Mouse (Mus musculus) midbrain, embryonic 14.5 days (tissue): ENCODE data around the gene Prkag3. TPM values are rescaled to one million over a fixed set of nuclear protein-coding genes. Genes with fewer than 3 reads are reported as not detected.

Source experiments
- ATAC-seq: fragments of 200-750 bp; cut with Nextera tagmentation; 2 replicates; pipeline ENCODE4 v1.8.0; 2017; ENCODE audit warnings: moderate number of reproducible peaks, moderate library complexity; ENCODE audit not compliant: low FRiP score, low TSS enrichment
- DNase-seq: peaks from one replicate; pipeline ENCODE4 v3.0.0-alpha.2; 2015
- H3K27ac ChIP-seq: fragments of 300-500 bp; sonication (generic); replicated peaks from 2 replicates; pipeline ENCODE4 v1.5.1; 2014; ENCODE audit warnings: mild to moderate bottlenecking, low read depth, low read length, moderate library complexity
- H3K27me3 ChIP-seq: fragments of 300-500 bp; sonication (generic); 2 replicates; pipeline ENCODE4 v1.6.1; 2014; ENCODE audit warnings: low read length, control low read depth, mixed read lengths; ENCODE audit not compliant: control insufficient read depth, insufficient read depth
- H3K36me3 ChIP-seq: fragments of 300-500 bp; sonication (generic); 2 replicates; pipeline ENCODE4 v1.6.1; 2014; ENCODE audit warnings: low read length, control low read depth; ENCODE audit not compliant: control insufficient read depth, insufficient read depth
- H3K4me1 ChIP-seq: fragments of 300-500 bp; sonication (generic); 2 replicates; pipeline ENCODE4 v1.6.1; 2014; ENCODE audit warnings: mild to moderate bottlenecking, antibody characterized with exemption, low read length, control low read depth; ENCODE audit not compliant: control insufficient read depth, insufficient read depth
- H3K4me2 ChIP-seq: fragments of 300-500 bp; sonication (generic); 2 replicates; pipeline ENCODE4 v1.6.1; 2014; ENCODE audit warnings: mild to moderate bottlenecking, low read length, moderate library complexity
- H3K4me3 ChIP-seq: fragments of 300-500 bp; sonication (generic); replicated peaks from 2 replicates; pipeline ENCODE4 v1.5.1; 2014; ENCODE audit warnings: low read depth, low read length
- H3K9ac ChIP-seq: fragments of 300-500 bp; sonication (generic); replicated peaks from 2 replicates; pipeline ENCODE4 v1.6.1; 2014; ENCODE audit warnings: mild to moderate bottlenecking, low read length, moderate library complexity
- H3K9me3 ChIP-seq: fragments of 300-500 bp; sonication (generic); 2 replicates; pipeline ENCODE4 v1.6.1; 2016; ENCODE audit warnings: low read length, control low read depth, mixed read lengths; ENCODE audit not compliant: control insufficient read depth
- WGBS: fragments of 180-500 bp; shearing (Covaris S2); extraction: QIAGEN DNeasy Blood & Tissue Kit; methylation state at CpG from one replicate; pipeline ENCODE4 v1.1.7; 2014; 5-methylcytosine and 5-hydroxymethylcytosine counted together
- polyA plus RNA-seq: library from polyadenylated mRNA; unstranded; fragments of >200 nt; fragmentation: Nextera tagmentation; extraction: Ambion mirVana; gene quantifications from 2 replicates; pipeline ENCODE4 v1.2.1, GENCODE M21; 2014

Prkag3 gene
- polyA plus RNA-seq, 1 experiment from 2014 or later = not detected

- DNase-seq (no peak), ATAC-seq (no peak)
- Histone ChIP-seq H3K27ac (no peak overlapping the region), H3K4me1 (peaks cover 17% of the 10 kb centered on the region; the same call in 1 of the 2 replicates), H3K36me3 (no peaks in the 10 kb centered on the region), H3K9me3 (no peaks in the 10 kb centered on the region), H3K9ac (peak overlapping the region; percentile 39; the same call in 1 of the 2 replicates), H3K27me3 (peaks cover 80% of the 10 kb centered on the region), H3K4me2 (peak overlapping the region; percentile 84), H3K4me3 (peak overlapping the region; percentile 41)
- WGBS = under 1% methylated on average over 51 of the region's 51 CpGs
These were observed 23.1 kb upstream of the Prkag3 start for GRCm38 (mm10) chr1:74771931-74772620.

- Histone ChIP-seq H3K9me3 (no peaks in the 10 kb centered on the region), H3K4me1 (peaks cover 17% of the 10 kb centered on the region; the same call in 1 of the 2 replicates), H3K9ac (peak within 1 kb of the TSS; percentile 39; the same call in 1 of the 2 replicates), H3K4me3 (peak within 1 kb of the TSS; percentile 41), H3K4me2 (peak within 1 kb of the TSS; percentile 84), H3K27me3 (peaks cover 76% of the 10 kb centered on the region), H3K27ac (no peak within 1 kb of the TSS), H3K36me3 (no peaks in the 10 kb centered on the region)
- no peak for DNase-seq
- no peak for ATAC-seq
- 2% methylated on average over 7 of the region's 8 CpGs for WGBS
These were observed 22.7 kb upstream of the Prkag3 start, which contains the start of gene Wnt6 for GRCm38 (mm10) chr1:74771845-74771930. Gene Wnt6, plus strand, starts transcription at chr1:74771892.

- peak overlapping the region; percentile 84 for H3K4me2 ChIP-seq
- H3K4me3 ChIP-seq = peak overlapping the region; percentile 41
- H3K9me3 ChIP-seq = no peaks in the 10 kb centered on the region
- H3K4me1 ChIP-seq = peaks cover 17% of the 10 kb centered on the region; the same call in 1 of the 2 replicates
- H3K9ac ChIP-seq = peak overlapping the region; percentile 39; the same call in 1 of the 2 replicates
- ATAC-seq (0 out of 2 replicates have a peak, but pooled peaks have one; percentile 22), DNase-seq (no peak)
- no peaks in the 10 kb centered on the region for H3K36me3 ChIP-seq
- H3K27me3 ChIP-seq = peaks cover 74% of the 10 kb centered on the region
- H3K27ac ChIP-seq = no peak overlapping the region
- WGBS = 0% methylated on average over 18 of the region's 26 CpGs
These were observed 22.4 kb upstream of the Prkag3 start for GRCm38 (mm10) chr1:74771467-74771844.

- WGBS = 2% methylated on average over 35 of the region's 35 CpGs
- Histone ChIP-seq H3K27ac (no peak overlapping the region), H3K4me3 (peak overlapping the region; percentile 41), H3K27me3 (peaks cover 70% of the 10 kb centered on the region), H3K9me3 (no peaks in the 10 kb centered on the region), H3K4me1 (peaks cover 17% of the 10 kb centered on the region; the same call in 1 of the 2 replicates), H3K36me3 (no peaks in the 10 kb centered on the region), H3K4me2 (peak overlapping the region; percentile 84), H3K9ac (no peak overlapping the region)
- DNase-seq (no peak), ATAC-seq (no peak)
These were observed 21.9 kb upstream of the Prkag3 start for GRCm38 (mm10) chr1:74770727-74771466.

GRCm38 (mm10) chr1:74763081-74763480, 14.1 kb upstream of the Prkag3 start:
- 5% methylated on average over 6 of the region's 6 CpGs for WGBS
- Histone ChIP-seq H3K36me3 (no peaks in the 10 kb centered on the region), H3K27ac (no peak overlapping the region), H3K4me1 (no peaks in the 10 kb centered on the region), H3K27me3 (peaks cover 7% of the 10 kb centered on the region; the same call in 1 of the 2 replicates), H3K9ac (no peak overlapping the region), H3K4me3 (no peak overlapping the region), H3K4me2 (no peak overlapping the region), H3K9me3 (no peaks in the 10 kb centered on the region)
- DNase-seq = peak; percentile 85
- no peak for ATAC-seq

- no peaks in the 10 kb centered on the region for H3K4me1 ChIP-seq
- no peaks in the 10 kb centered on the region for H3K9me3 ChIP-seq
- H3K27ac ChIP-seq = no peak overlapping the region
- no peak overlapping the region for H3K9ac ChIP-seq
- no peaks in the 10 kb centered on the region for H3K36me3 ChIP-seq
- H3K4me2 ChIP-seq = no peak overlapping the region
- ATAC-seq (no peak), DNase-seq (peak; percentile 74)
- no peak overlapping the region for H3K4me3 ChIP-seq
- 0 out of 2 replicates have a peak, but pooled peaks cover 7% of the 10 kb centered on the region for H3K27me3 ChIP-seq
- WGBS = 27% methylated on average over 4 of the region's 4 CpGs
These were observed 10.8 kb upstream of the Prkag3 start for GRCm38 (mm10) chr1:74759773-74760172.

- Histone ChIP-seq H3K4me3 (no peak overlapping the region), H3K4me2 (no peak overlapping the region), H3K27me3 (no peaks in the 10 kb centered on the region), H3K4me1 (no peaks in the 10 kb centered on the region), H3K9ac (no peak overlapping the region), H3K36me3 (no peaks in the 10 kb centered on the region), H3K27ac (no peak overlapping the region), H3K9me3 (no peaks in the 10 kb centered on the region)
- WGBS = 75% methylated on average over 5 of the region's 5 CpGs
- no peak for ATAC-seq
- no peak for DNase-seq
These were observed 5.3 kb upstream of the Prkag3 start for GRCm38 (mm10) chr1:74754175-74754785.

GRCm38 (mm10) chr1:74753266-74753974, 4.4 kb upstream of the Prkag3 start:
- no peaks in the 10 kb centered on the region for H3K9me3 ChIP-seq
- H3K4me2 ChIP-seq = no peak overlapping the region
- H3K27me3 ChIP-seq = no peaks in the 10 kb centered on the region
- no peak overlapping the region for H3K27ac ChIP-seq
- 89% methylated on average over 8 of the region's 8 CpGs for WGBS
- no peaks in the 10 kb centered on the region for H3K4me1 ChIP-seq
- ATAC-seq = no peak
- no peak overlapping the region for H3K4me3 ChIP-seq
- no peak for DNase-seq
- H3K36me3 ChIP-seq = no peaks in the 10 kb centered on the region
- H3K9ac ChIP-seq = no peak overlapping the region
